Mouse (Mus musculus): ENCODE results near the gene Arhgap6. TPM values are rescaled to one million over a fixed set of nuclear protein-coding genes. Genes with fewer than 3 reads are reported as not detected.

Gene Arhgap6
- total and polyA plus RNA-seq, 3 experiments: 1.7 to 3.3 (median 2.8) TPM

DNA sequence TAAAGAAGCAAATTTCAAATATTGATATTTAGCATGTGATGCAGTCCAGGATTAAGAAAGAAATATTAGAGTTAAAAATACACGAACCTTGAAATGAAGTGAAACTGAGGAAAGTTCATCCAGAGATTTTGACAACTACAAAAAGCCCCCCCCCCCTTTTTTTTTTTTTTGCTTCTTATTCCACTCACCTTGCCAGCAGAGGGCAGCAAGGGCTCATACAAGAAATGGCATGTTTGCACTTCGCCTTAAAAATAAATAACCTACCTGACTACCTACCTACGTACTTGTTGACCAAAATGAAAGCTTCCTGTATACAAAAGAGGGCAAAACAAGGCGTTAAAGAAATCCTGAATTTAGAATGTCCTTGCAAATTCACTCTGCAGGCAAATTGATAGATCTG lies 143.0 kb downstream of the Arhgap6 start:
- H3K4me3 ChIP-seq: no peak overlapping the region
- no peaks in the 10 kb centered on the region for H3K4me1 ChIP-seq (ENCODE audit: control insufficient read depth, insufficient read depth, low read length)
- H3K9ac ChIP-seq (ENCODE audit: low read depth, low read length): no peak overlapping the region
- H3K27ac ChIP-seq: no peak overlapping the region
- no peaks in the 10 kb centered on the region for H3K27me3 ChIP-seq (ENCODE audit: control insufficient read depth, insufficient read depth, low read length)
- 33% methylated on average over 4 of the region's 4 CpGs for WGBS
- no peak for TF ChIP-seq POLR2A (IDR thresholded peaks at IDR 0.05; ENCODE audit: insufficient read depth, low read depth, low read length)
- TF ChIP-seq EP300 (IDR thresholded peaks at IDR 0.05; ENCODE audit: insufficient read depth, low read depth, low read length): no peak
- TF ChIP-seq CTCF (IDR thresholded peaks at IDR 0.05): peak; percentile 59
- intact Hi-C loops (cut with DNase I): loop anchor here (1.0 to 10.0 kb wide), 4 partner anchors 221 to 361 kb away; no protein-coding TSS in a partner anchor
- no peaks in the 10 kb centered on the region for H3K36me3 ChIP-seq (ENCODE audit: control insufficient read depth, insufficient read depth, low read length)
- peak; percentile 4 to 36 for DNase-seq
- H3K79me2 ChIP-seq (replicated peaks; ENCODE audit: control insufficient read depth, insufficient read depth, low read length): no peaks in the 10 kb centered on the region

DNA sequence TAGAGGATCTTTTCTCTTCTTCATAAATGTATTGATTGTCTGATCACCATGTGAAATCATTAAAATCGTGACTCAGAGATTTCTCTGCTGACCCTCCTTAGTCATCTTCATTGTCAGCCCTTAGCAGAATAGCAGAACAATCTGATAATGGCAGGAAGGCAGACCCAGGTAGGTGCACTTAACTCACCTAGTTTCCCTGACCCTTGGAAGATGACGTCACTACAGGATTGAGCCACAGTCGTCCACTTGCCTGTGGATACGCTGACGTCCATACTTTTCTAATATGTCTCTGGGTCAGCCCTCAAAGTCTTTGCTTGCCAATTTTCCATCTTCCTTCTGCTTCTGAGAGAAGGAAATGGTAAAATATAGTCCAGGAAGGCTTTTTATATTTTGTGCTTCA lies 146.8 kb downstream of the Arhgap6 start:
- Histone ChIP-seq H3K4me1 (ENCODE audit: control insufficient read depth, insufficient read depth, low read length) (no peaks in the 10 kb centered on the region), H3K9ac (ENCODE audit: low read depth, low read length) (no peak overlapping the region), H3K79me2 (replicated peaks; ENCODE audit: control insufficient read depth, insufficient read depth, low read length) (no peaks in the 10 kb centered on the region), H3K27me3 (ENCODE audit: control insufficient read depth, insufficient read depth, low read length) (no peaks in the 10 kb centered on the region), H3K27ac (no peak overlapping the region), H3K36me3 (ENCODE audit: control insufficient read depth, insufficient read depth, low read length) (no peaks in the 10 kb centered on the region), H3K4me3 (no peak overlapping the region)
- DNase-seq: no peak
- 67% methylated on average over 5 of the region's 5 CpGs for WGBS
- TF ChIP-seq EP300 (IDR thresholded peaks at IDR 0.05; ENCODE audit: insufficient read depth, low read depth, low read length) (no peak), POLR2A (IDR thresholded peaks at IDR 0.05; ENCODE audit: insufficient read depth, low read depth, low read length) (no peak), CTCF (IDR thresholded peaks at IDR 0.05) (no peak)
- intact Hi-C loops (cut with DNase I): loop anchor here (2.0 kb wide), 1 partner anchor 145 kb away; no protein-coding TSS in a partner anchor

DNA sequence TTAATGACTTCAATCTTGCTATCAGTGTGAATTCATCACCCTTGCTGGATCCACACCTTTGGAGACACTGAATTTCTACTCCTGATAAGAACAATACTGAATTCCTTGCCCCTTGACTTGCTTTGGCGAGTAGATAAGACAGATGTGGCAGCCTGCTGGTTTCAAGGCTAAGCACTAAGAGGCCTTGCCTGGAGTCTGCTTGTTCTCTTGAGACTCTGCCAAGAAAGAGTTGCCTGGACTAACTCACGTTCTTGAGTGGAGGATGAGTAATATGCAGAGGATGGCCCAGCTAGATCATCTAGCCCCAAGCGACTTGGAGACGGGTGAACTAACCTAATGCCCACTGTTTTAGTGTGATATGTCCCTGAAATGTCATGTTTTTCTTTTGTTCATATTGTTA lies 148.3 kb downstream of the Arhgap6 start:
- H3K27ac ChIP-seq: no peak overlapping the region
- intact Hi-C loops (cut with DNase I): no loop called here
- H3K9ac ChIP-seq (ENCODE audit: low read depth, low read length): no peak overlapping the region
- no peaks in the 10 kb centered on the region for H3K36me3 ChIP-seq (ENCODE audit: control insufficient read depth, insufficient read depth, low read length)
- H3K79me2 ChIP-seq (replicated peaks; ENCODE audit: control insufficient read depth, insufficient read depth, low read length): no peaks in the 10 kb centered on the region
- H3K4me1 ChIP-seq (ENCODE audit: control insufficient read depth, insufficient read depth, low read length): no peaks in the 10 kb centered on the region
- no peak for DNase-seq
- TF ChIP-seq POLR2A (IDR thresholded peaks at IDR 0.05; ENCODE audit: insufficient read depth, low read depth, low read length) (no peak), CTCF (IDR thresholded peaks at IDR 0.05) (no peak), EP300 (IDR thresholded peaks at IDR 0.05; ENCODE audit: insufficient read depth, low read depth, low read length) (no peak)
- H3K27me3 ChIP-seq (ENCODE audit: control insufficient read depth, insufficient read depth, low read length): no peaks in the 10 kb centered on the region
- no peak overlapping the region for H3K4me3 ChIP-seq
- WGBS: 70% methylated on average over 4 of the region's 4 CpGs

DNA sequence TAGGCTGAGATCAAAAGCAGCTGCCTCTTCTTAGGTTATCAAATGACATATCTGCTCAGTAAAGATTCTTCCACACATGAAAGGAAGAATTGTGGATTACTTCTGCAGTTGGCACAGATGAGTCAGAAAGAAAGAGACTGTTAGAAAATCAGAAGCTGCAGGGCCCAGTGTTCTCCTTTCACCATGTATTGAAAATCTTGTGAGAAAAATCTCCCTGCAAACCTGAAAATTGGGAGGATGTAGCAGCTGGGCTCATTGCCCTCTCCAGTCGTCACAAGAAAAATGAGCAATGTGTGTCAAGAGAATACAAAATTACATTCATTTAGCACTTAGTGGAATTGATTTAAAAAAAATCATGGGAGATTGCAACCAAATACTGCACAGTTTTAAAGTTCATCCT lies 180.5 kb downstream of the Arhgap6 start:
- TF ChIP-seq EP300 (IDR thresholded peaks at IDR 0.05; ENCODE audit: insufficient read depth, low read depth, low read length): no peak
- no peak for TF ChIP-seq CTCF (IDR thresholded peaks at IDR 0.05)
- no peak for TF ChIP-seq POLR2A (IDR thresholded peaks at IDR 0.05; ENCODE audit: insufficient read depth, low read depth, low read length)
- no peak overlapping the region for H3K27ac ChIP-seq
- intact Hi-C loops (cut with DNase I): no loop called here
- no peaks in the 10 kb centered on the region for H3K27me3 ChIP-seq (ENCODE audit: control insufficient read depth, insufficient read depth, low read length)
- DNase-seq: no peak
- H3K9ac ChIP-seq (ENCODE audit: low read depth, low read length): no peak overlapping the region
- no peaks in the 10 kb centered on the region for H3K79me2 ChIP-seq (replicated peaks; ENCODE audit: control insufficient read depth, insufficient read depth, low read length)
- no peaks in the 10 kb centered on the region for H3K36me3 ChIP-seq (ENCODE audit: control insufficient read depth, insufficient read depth, low read length)
- no peaks in the 10 kb centered on the region for H3K4me1 ChIP-seq (ENCODE audit: control insufficient read depth, insufficient read depth, low read length)
- H3K4me3 ChIP-seq: no peak overlapping the region
- 70% methylated on average over 1 of the region's 1 CpGs for WGBS

DNA sequence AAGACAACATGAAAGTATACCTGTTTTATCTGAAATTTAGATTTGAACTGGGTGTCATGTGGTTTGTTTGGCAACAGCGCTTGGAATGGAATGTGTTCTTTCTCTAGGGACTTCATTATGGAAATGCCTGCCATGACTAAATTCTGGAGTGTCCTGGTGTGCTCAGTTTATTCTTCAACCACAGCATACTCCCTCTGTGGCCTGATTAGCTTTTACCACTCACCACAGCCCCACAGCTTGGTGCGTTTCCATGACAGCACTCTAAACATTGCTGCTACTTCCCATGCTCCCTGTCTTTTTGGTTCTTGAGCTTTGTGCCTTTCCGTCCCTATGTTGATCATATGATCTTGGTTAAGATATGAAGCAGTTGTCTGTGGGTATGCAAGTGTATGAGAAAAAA lies 182.9 kb downstream of the Arhgap6 start:
- no peak overlapping the region for H3K4me3 ChIP-seq
- H3K4me1 ChIP-seq (ENCODE audit: control insufficient read depth, insufficient read depth, low read length): no peaks in the 10 kb centered on the region
- 49% methylated on average over 3 of the region's 3 CpGs for WGBS
- no peaks in the 10 kb centered on the region for H3K36me3 ChIP-seq (ENCODE audit: control insufficient read depth, insufficient read depth, low read length)
- intact Hi-C loops (cut with DNase I): no loop called here
- no peak overlapping the region for H3K27ac ChIP-seq
- H3K27me3 ChIP-seq (ENCODE audit: control insufficient read depth, insufficient read depth, low read length): no peaks in the 10 kb centered on the region
- H3K79me2 ChIP-seq (replicated peaks; ENCODE audit: control insufficient read depth, insufficient read depth, low read length): no peaks in the 10 kb centered on the region
- no peak overlapping the region for H3K9ac ChIP-seq (ENCODE audit: low read depth, low read length)
- TF ChIP-seq EP300 (IDR thresholded peaks at IDR 0.05; ENCODE audit: insufficient read depth, low read depth, low read length) (no peak), POLR2A (IDR thresholded peaks at IDR 0.05; ENCODE audit: insufficient read depth, low read depth, low read length) (no peak), CTCF (IDR thresholded peaks at IDR 0.05) (no peak)
- DNase-seq: no peak

DNA sequence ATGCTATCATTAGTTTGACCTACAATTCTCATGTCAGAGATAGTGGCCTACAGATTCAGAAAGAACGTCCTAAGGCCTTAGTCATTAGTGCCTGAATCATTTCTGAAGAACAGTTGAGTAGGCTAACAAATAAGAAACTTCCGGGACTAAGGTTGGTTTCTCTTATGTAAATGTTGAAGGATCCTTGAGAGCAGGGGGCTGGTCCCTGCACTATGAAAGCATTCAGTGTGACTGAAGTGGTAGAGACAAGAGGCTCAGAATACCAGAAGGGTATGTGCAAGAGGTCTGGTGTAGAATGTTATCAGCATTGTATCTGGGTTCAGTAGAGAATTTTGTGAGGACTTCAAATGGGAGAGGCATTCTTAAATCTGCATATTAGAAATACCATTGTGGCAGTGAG lies 185.5 kb downstream of the Arhgap6 start:
- Histone ChIP-seq H3K9ac (ENCODE audit: low read depth, low read length) (no peak overlapping the region), H3K79me2 (replicated peaks; ENCODE audit: control insufficient read depth, insufficient read depth, low read length) (no peaks in the 10 kb centered on the region), H3K27me3 (ENCODE audit: control insufficient read depth, insufficient read depth, low read length) (no peaks in the 10 kb centered on the region), H3K4me1 (ENCODE audit: control insufficient read depth, insufficient read depth, low read length) (no peaks in the 10 kb centered on the region), H3K36me3 (ENCODE audit: control insufficient read depth, insufficient read depth, low read length) (no peaks in the 10 kb centered on the region), H3K4me3 (no peak overlapping the region), H3K27ac (no peak overlapping the region)
- intact Hi-C loops (cut with DNase I): no loop called here
- TF ChIP-seq CTCF (IDR thresholded peaks at IDR 0.05) (no peak), EP300 (IDR thresholded peaks at IDR 0.05; ENCODE audit: insufficient read depth, low read depth, low read length) (no peak), POLR2A (IDR thresholded peaks at IDR 0.05; ENCODE audit: insufficient read depth, low read depth, low read length) (no peak)
- DNase-seq: no peak
- 73% methylated on average over 2 of the region's 2 CpGs for WGBS

Measured in heart, adult 2 months (tissue).